Mouse (Mus musculus) mature B cell (primary cell): ENCODE results near the gene Ipo4.

Source experiments
- in situ Hi-C: fragments of 300-500 bp; cut with MboI; formaldehyde crosslinking; loops from 2 replicates; pipeline ENCODE4 v1.14.3; 2019

Ipo4 gene

DNA sequence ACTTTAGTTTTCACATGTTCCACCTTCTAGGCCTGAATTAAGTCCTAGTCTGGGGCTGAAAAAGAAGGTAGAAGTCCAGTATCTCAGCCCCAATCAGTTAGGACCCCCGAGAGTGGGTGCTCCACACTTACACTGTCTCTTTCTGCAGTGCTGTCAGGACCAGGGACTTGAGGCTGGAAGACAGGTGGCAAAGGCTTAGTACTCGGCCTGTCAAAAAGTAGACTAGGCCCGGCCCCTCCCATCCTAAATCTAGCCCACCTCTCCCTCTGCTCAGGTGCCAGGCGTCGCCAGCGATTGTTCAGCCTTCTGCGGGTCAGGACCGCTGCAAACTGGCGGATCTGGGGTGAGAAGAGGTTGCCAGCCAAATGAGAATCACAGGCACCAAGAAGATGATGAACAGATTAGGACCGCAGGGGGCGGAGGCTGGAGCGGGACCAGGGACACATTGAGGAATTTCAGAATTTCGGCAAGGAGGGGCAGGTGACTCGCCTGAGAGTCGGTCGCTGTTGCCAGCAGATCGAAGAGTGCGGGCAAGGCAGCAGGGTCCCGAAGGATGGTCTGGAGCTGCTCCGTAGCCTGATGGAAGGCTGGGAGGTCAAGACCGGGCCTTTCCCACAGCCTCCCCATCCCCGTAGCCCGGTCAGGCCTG lies 759 bp downstream of the Ipo4 start:
- in situ Hi-C loops: loop anchor here (5.0 kb wide), 1 partner anchor 117 kb away; no protein-coding TSS in a partner anchor

DNA sequence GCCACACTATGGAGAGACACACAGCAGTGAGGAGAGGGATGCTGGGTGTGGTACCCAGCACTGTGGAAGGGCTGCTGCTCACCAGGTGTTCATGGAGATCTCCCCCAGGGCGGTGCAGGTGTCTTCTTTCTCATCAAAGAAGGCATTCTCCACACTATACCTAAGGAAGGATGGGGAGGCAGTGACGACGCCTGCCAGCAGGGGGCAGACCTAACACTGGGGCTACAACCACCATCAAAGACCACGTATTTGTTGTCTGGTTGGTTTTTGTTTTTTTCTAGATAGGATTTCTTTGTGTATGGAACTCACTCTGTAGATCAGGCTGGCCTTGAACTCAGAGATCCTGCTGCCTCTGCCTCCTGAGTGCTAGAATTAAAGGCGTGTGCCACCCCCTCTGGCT lies 6.4 kb downstream of the Ipo4 start:
- in situ Hi-C loops: no loop called here

DNA sequence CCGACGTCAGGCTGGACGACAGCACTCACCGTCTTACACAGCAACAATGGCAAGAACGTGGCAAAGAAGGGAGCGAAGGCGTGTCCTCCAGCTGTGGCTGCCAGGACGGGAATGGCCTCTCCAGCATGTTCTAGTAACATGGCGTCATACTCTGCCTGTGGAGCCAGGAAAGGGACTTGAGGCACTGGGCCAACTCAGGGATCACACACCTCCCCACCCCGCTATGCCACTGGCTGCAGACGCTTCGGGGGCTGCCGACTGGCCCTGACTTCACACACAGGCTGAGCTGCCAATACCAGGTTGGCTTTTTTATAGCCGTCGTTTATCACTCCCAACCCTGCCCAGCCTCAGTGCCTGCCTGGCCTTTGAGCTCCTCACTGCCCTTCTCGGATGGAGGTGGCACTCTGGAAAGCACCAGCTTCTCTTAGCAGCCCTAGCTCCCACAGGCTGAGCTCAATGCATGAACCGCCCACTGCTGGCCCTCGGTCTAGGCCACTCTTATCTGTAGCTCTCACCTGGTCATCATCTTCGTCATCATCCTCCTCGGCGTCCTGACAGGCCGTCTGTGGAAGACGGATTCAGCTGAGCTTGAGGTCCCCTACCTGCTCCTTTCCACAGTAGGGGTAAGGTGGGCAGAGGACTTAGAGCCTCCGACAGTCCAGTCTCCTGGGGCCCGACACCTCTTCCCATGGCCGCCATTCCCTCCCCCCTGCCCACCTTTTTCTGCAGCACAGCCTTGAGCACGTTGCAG lies 7.5 kb downstream of the Ipo4 start:
- in situ Hi-C loops: no loop called here

DNA sequence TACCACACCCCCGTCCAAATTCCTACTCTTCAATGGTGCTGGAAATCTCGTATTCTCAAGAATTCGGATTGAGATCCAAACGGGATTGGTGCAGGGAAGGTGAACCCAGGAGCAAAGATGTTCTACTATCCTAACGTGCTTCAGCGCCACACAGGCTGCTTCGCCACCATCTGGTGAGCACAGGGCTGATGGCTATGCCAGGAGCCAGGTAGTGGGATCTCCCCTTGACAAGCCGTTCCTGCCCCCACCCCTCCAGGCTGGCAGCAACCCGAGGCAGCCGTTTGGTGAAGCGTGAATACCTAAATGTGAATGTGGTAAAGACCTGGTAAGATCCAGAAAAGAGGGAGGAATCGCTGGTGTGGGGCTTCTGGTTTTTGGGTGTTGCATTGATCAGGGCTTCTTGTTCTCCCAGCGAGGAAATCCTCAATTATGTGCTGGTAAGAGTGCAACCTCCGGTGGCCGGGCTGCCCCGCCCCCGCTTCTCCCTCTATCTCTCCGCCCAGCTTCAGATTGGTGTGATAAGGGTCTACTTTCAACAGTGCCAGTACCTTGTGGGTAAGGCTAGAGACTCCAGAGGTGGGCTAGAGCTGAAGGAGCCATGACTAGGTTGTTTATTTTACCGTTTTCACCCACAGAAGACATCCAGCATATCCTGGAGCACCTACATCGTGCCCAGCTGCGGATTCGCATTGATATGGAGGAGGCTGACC lies 17.1 kb downstream of the Ipo4 start:
- in situ Hi-C loops: no loop called here

DNA sequence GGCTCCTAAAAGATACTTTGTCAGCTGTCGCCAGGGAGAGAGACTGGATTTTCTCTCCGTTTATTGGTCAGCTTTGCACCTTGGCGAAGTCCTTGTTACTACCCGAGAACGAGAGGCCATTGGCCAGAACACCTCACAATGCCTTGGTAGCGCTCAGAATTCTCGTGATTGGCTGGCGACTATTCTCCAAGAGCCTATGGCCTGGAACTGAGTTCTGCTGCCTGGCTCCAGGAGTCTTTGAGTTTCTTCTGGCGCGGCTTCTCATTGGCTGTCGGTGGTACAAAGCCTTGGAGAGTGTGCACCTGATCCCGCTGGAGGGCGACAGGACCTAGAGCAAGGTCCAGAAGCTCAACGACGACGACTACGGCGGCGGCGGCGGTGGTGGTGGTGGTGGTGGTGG lies 17.9 kb downstream of the Ipo4 start, which contains the start of gene Rec8:
TSS of gene Rec8 (plus strand) at position 216 of the 400 bp plus-strand sequence.
- in situ Hi-C loops: no loop called here

DNA sequence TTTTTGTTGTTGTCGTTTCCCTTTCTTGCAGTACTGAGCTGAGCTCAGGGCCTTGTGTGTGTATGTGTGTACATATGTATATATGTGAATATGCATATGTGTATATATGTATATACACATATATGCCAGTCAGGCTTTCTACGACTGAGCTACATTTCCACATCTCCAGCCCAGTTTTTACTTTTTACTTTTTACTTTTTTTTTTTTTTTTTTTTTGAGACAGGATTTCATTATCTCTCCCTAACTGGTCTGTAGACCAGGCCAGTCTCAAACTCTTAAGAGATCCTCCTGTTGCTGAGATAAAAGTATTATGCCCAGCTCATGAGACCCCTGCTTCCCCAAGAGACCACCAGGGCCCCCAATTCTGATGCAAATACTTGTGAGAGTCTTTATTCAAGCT lies 18.9 kb downstream of the Ipo4 start:
- in situ Hi-C loops: no loop called here

DNA sequence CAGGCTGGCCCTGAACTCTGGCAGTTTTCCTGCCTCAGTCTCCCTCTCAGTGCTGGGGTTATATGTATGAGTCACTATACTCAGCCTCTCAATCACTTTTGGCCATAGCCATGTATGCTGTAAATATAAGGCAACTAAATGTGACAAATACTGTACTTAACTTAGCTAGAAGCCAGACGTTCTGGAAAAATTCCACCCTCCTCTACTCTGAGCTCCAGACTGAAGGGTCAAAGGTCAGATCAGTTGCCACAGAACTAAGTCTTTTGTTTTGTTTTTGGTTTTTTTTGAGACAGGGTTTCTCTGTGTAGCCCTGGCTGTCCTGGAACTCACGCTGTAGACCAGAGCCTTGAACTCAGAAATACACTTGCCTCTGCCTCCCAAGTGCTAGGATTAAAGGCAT lies 19.9 kb downstream of the Ipo4 start:
- in situ Hi-C loops: no loop called here

DNA sequence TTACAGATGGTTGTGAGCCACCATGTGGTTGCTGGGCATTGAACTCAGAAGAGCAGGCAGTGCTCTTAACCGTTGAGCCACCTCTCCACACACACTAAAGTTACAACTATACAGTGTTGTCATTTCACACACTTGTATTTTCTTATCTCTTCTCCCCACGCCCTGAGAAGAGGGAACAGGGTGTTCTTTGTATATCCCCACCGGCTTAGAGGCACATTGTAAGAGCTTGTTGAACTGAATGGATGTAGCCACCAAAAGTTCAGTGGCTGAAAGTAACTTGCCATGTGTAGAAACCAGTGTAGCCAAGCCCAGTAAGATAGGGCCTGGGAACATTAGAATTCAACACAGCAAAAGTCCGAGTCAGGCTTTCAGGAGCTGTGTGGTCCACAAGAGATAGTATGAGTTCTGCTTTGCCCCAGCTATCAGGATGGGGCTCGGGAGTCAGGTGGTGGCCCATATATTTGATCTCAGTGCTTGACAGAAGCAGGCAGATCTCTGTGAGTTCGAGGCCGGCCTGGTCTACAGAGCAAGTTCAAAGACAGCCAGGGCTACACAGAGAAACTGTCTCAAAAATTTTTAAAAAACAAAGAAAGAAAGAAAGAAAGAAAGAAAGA lies 21.1 kb downstream of the Ipo4 start:
- in situ Hi-C loops: no loop called here

DNA sequence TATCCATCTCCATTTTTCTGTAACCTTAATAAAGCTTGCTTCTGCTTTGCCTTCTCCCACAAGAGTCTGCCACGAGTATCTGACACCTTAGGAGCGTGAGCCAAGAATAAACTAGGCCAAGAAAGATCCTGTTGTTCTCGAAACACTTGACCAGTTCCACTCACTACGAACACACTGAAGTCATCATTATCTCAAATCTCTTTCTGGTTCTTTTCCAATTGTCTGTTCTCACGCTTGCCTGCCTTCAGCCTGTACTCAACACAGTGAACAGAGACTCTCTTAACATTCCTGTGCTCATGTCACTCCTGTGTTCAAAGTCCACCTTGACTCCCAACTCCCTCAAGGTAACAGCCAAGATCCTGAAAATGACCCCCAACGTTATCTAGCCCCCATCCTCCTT lies 22.4 kb downstream of the Ipo4 start:
- in situ Hi-C loops: no loop called here

DNA sequence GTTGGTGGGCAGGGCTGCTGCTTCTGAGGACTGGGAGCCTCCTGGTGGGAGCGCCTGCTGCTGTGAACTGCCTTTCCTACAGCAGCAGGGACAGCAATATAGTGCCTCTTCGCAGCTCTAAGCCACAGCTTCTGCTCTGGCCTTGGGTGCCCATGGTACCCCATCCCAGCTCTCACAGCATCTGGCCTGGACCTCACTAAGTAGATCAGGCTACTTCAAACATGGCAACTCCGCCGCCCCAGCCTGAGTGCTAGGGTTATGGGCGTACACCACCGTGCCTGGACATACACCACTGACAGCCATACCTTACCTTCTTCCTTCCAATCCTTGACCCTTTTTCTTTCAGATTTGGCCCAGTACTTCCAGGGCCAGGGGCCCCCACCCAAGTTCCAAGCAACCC lies 27.4 kb downstream of the Ipo4 start:
- in situ Hi-C loops: no loop called here

DNA sequence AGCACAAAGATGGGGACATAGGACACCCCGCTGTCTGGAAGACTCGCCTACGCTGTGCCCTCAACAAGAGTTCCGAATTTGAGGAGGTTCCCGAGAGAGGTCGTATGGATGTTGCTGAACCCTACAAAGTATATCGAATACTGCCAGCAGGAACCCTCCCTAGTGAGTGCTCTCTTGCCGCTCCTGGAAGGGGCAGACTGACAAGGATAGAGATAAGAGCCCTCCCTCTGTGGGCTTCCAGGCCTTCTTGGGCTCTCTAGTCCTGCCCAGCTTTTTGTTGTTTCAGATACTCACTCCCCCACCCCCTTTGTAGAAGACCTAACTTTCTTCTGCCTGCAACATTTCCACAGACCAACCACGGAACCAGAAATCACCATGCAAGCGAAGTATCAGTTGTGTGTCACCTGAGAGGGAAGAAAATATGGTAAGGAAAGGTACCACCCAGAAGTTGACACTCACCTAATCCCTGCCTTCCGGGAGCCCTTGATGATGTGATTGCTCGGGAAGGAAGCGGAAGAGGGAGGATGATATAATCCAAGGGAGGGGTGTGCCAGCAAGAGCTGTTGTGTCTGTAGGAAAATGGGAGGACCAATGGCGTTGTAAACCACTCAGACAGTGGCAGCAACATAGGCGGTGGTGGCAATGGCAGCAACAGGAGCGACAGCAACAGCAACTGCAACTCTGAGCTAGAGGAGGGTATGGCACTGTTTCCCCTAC lies 29.9 kb downstream of the Ipo4 start:
- in situ Hi-C loops: no loop called here

DNA sequence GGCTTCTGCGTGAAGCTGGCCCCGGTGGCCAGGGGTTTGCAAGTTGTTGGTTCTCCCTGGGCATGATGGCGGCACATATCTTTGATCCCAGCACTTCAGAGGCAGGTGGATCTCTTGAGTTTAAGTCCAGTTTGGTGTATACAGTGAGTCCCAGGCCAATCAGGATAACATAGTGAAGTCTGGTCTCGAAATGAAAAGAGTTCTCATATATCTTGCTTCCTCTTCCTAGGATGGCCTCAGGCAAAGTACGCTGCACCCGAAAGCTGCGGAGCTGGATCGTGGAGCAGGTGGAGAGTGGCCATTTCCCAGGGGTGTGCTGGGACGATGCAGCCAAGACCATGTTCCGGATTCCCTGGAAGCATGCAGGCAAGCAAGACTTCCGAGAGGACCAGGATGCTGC lies 30.9 kb downstream of the Ipo4 start:
- in situ Hi-C loops: no loop called here

DNA sequence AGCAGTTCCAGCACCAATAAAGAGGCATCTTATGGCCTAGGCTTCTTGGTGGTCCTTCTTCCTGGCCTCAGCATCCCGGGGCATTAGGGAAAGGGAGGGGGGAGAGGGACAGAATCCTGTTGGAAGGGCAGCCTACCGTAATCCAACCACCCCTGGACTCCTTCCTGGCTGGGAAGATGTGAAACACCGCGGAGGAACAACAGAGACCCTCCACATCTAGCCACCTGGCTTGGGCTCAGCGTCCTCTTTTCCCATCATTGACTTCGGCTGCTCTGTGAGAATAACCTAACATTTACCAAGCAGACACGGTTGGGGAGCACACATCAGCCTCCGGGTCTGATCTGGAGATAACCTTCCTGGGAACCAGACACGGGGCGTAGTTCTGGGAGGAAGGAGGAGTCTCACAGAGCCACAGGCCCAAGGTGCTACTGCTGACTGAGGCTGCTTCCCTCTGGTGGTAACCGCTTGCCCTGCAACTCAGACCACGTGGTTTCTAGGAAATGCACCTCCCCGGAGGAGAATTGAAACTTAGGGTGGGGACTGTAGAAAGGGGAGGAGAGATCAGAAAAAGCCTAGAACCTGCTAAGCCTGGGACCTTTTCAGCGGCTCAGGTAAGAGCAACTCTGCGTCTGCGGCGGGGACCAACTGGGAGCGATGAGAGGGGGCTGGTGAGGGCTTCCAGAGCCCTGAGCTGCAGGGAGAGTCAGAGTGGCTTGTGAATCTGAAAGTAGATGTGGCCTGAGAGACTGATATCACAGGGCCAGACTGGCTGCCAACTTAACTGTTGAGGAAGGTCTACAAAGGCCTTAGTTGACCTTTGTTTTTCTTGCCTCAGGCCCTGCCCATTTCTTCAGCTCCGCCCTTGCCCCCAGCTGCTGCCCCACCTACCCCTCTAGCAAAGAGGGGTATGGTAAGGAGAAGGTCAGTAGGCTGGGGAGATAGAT lies 31.9 kb downstream of the Ipo4 start:
- in situ Hi-C loops: no loop called here

DNA sequence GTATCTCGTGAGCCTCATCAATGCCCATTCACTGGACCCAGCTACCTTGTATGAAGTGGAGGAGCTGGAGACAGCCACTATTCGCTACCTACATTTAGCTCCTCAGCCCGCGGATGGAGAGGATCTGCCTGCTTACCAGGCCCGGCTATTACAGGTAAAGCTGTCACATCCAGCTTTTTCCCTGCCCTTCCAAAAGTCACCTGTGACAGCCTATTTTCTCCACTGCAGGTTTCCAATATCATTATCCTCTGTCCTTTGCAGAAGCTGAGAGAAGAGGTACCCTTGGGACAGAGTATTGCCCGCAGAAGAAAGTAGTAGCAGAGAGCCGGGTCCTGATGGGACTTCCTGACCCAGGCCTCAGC lies 32.5 kb downstream of the Ipo4 start, which contains the start of gene Irf9:
TSS of gene Irf9 (plus strand) at position 301 of the 362 bp plus-strand sequence.
- in situ Hi-C loops: no loop called here

DNA sequence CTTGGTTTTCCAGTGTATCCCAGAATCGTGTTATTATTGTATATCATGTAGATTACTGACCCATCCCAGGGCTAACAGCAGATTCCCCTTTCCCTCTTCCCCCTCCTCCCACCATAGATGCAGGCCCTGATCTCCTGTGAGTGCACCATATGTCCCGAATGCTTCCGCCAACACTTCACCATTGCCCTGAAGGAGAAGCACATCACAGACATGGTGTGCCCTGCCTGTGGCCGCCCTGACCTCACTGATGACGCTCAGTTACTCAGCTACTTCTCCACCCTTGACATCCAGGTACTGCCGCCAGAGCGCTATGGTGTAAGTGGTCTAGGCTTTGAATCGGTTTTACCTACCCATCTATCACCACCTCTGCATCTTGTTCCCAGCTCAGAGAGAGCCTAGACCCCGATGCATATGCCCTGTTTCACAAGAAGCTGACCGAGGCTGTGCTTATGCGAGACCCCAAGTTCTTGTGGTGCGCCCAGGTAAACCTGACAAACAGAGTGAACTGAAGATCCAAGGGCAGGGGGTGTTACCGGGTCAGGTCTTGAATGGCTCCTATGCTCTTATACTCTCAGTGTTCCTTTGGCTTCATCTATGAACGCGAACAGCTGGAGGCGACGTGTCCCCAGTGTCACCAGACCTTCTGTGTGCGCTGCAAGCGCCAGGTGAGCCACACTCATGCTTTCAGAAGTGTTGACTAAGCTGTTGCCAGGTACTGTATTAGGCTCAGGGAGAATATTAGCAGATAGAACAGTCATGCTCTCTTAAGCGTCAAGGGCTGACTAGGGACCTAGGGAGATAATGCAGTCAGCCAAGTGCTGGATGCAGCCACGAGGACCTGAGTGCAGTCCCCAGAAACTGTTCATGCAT lies 37.0 kb downstream of the Ipo4 start:
- in situ Hi-C loops: no loop called here

DNA sequence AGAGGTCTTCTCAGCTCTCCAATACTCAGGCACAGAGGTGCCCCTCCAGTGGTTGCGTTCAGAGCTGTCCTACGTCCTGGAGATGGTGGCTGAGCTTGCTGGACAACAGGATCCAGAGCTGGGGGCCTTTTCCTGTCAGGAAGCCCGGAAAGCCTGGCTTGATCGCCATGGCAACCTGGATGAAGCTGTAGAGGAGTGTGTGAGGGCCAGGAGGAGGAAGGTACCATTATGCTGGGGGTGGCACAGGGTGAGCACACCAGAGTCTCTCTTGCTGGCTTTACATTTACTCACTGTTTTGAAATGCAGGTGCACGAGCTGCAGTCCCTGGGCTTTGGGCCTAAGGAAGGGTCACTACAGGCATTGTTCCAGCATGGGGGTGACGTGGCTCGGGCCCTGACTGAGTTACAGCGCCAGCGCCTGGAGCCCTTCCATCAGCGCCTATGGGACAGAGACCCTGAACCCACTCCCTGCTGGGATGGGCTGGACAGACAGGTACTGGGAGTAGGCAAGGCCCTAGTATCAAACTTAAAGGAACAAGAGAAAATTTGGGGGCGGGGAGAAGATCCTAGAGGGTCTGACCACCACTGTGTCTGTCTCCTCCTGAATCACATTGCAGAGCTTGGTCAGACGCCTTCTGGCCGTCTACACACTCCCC lies 39.6 kb downstream of the Ipo4 start:
- in situ Hi-C loops: no loop called here

DNA sequence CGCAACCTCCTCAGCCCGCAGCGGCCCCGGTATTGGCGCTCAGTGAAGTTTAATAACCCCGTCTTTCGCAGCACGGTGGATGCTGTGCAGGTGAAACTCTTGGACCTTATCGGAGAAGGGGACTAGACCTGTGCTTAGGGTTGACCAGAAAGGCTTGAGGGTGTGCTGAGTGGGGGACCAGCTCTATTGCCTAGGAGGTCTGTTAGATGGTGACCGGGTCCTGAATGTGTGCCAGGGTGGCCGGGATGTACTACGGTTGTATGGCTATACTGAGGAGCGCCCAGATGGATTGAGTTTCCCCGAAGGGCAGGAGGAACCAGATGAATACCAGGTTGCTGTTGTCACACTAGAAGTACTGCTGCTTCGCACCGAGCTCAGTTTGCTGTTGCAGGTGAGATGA lies 43.5 kb downstream of the Ipo4 start:
- in situ Hi-C loops: no loop called here

DNA sequence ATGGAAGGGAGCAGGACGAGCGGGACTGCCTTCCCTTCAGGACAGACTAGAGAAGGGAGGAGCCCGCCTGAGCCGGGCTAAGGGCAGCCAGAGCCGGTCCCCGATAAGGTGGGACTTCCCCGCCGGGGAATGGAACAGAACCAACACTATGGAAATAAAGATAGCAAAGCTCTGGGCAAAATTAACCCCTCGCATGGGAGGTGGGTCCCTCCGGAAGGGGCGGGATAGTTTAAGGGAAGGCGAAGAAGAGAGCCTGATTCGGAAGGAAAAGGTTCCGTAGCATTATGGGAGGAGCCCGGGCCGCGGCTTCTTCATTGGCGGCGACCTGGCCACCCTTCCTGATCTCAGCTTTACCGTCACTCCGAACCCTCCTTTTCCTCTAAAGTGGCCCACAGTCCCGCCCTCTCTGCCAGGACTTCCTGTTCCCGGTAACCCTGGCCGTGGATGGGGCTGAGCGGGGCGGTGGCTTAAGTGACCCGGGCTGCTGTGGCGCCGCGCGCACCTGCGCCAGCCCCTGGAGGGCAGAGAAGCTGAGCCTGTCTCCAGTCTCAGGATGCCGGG lies 44.3 kb downstream of the Ipo4 start, which contains the start of gene Rnf31:
TSS of gene Rnf31 (plus strand) at position 378 of the 561 bp plus-strand sequence.
- in situ Hi-C loops: no loop called here
